In genomic region chr11:10484011-10484410, GRCm38 (mm10) we compare ENCODE assay signal across 22 mouse cellular contexts.
"Had no signal": no experiment of that assay in that cellular context is flagged by ENCODE, and none has a peak within 500 bp of the region (broad histone marks: within the 10 kb centered on the region; RNA-seq: fewer than 3 reads in every experiment).

No protein-coding gene starts in this region.

- ATAC-seq: forebrain, embryonic 13.5 days; forebrain, embryonic 14.5 days; forebrain, embryonic 15.5 days; forebrain, embryonic 16.5 days; forebrain, postnatal 0 days had no signal

- DNase-seq: cerebellum, adult 2 months; cerebellum, adult 8-10 months; cerebellum, adult 9-10 months; cerebellum, adult 9-11 months; cerebellum, postnatal 10 days; cerebellum, postnatal 14 days; cerebellum, postnatal 25 days; cerebellum, postnatal 36 days; embryo, embryonic 11 days; forebrain, postnatal 0 days; gastrocnemius, adult 2 months; gastrocnemius, postnatal 10 days; gastrocnemius, postnatal 14 days; gastrocnemius, postnatal 25 days; gastrocnemius, postnatal 36 days; heart, adult 11 months; heart, adult 18-20 months; heart, adult 2 months had no signal
